Comparison of ENCODE assay signal across 26 mouse cellular contexts in genomic region chr4:137527872-137528271, GRCm38 (mm10). TPM values are rescaled to one million over a fixed set of nuclear protein-coding genes. Genes with fewer than 3 reads are reported as not detected.
DNase-seq lines count a peak whose midpoint lies in the region; ATAC-seq and TF ChIP-seq lines count a peak whose summit lies in the region.
"Had no signal": no experiment of that assay in that cellular context is flagged by ENCODE, and none has a peak within 500 bp of the region (broad histone marks: within the 10 kb centered on the region; RNA-seq: fewer than 3 reads in every experiment).

No protein-coding gene starts in this region.

- DNase-seq in heart, adult 11 months = peak; percentile 98
- DNase-seq in heart, adult 8-10 months (ENCODE audit: low spot score) = no peak
- no peak for DNase-seq in midbrain, embryonic 11.5 days (ENCODE audit: low spot score, missing footprints)
- DNase-seq: adrenal gland, adult 2 months; adrenal gland, postnatal 25 days; cerebellum, adult 2 months; cerebellum, postnatal 10 days; embryo, embryonic 11 days had no signal

- 86% methylated on average over 6 of the region's 6 CpGs for WGBS in intestine, embryonic 15.5 days
- 81% methylated on average over 6 of the region's 6 CpGs for WGBS in intestine, embryonic 16.5 days
- WGBS in intestine, postnatal 0 days = 62% methylated on average over 6 of the region's 6 CpGs
- WGBS in midbrain, embryonic 11.5 days = 92% methylated on average over 6 of the region's 6 CpGs

- no peak overlapping the region for H3K27ac ChIP-seq in intestine, embryonic 15.5 days
- no peak overlapping the region for H3K27ac ChIP-seq in intestine, embryonic 16.5 days (ENCODE audit: low read length)
- H3K27ac ChIP-seq in intestine, postnatal 0 days (ENCODE audit: low read depth, low read length) = no peak overlapping the region
- H3K27ac ChIP-seq in midbrain, embryonic 11.5 days (ENCODE audit: low read depth, low read length) = no peak overlapping the region
- H3K27ac ChIP-seq: embryonic facial prominence, embryonic 15.5 days; forebrain, embryonic 10.5 days; heart, embryonic 13.5 days; hindbrain, embryonic 13.5 days; hindbrain, postnatal 0 days had no signal

- no peak overlapping the region for H3K4me2 ChIP-seq in intestine, embryonic 15.5 days (replicated peaks)
- H3K4me2 ChIP-seq in intestine, embryonic 16.5 days (ENCODE audit: low read depth, low read length) = no peak overlapping the region
- no peak overlapping the region for H3K4me2 ChIP-seq in intestine, postnatal 0 days (replicated peaks; ENCODE audit: low read depth)
- no peak overlapping the region for H3K4me2 ChIP-seq in midbrain, embryonic 11.5 days
- H3K4me2 ChIP-seq: embryonic facial prominence, embryonic 15.5 days; heart, embryonic 13.5 days; hindbrain, embryonic 13.5 days had no signal

- H3K4me3 ChIP-seq in intestine, embryonic 15.5 days (replicated peaks) = no peak overlapping the region
- no peak overlapping the region for H3K4me3 ChIP-seq in intestine, embryonic 16.5 days (ENCODE audit: low read length)
- H3K4me3 ChIP-seq in intestine, postnatal 0 days (ENCODE audit: low read depth, low read length) = no peak overlapping the region
- no peak overlapping the region for H3K4me3 ChIP-seq in midbrain, embryonic 11.5 days (ENCODE audit: low read depth, low read length)
- H3K4me3 ChIP-seq: embryonic facial prominence, embryonic 15.5 days; erythroblast, embryonic 14.5 days; forebrain, embryonic 10.5 days; heart, embryonic 13.5 days; hindbrain, embryonic 13.5 days had no signal

- H3K4me1 ChIP-seq in intestine, embryonic 15.5 days (replicated peaks) = 0 out of 2 replicates have a peak, but pooled peaks cover 3% of the 10 kb centered on the region
- 0 out of 2 replicates have a peak, but pooled peaks cover 7% of the 10 kb centered on the region for H3K4me1 ChIP-seq in intestine, embryonic 16.5 days (ENCODE audit: control insufficient read depth, insufficient read depth, low read length)
- H3K4me1 ChIP-seq in intestine, postnatal 0 days (replicated peaks; ENCODE audit: control insufficient read depth, insufficient read depth, low read length) = no peaks in the 10 kb centered on the region
- no peaks in the 10 kb centered on the region for H3K4me1 ChIP-seq in midbrain, embryonic 11.5 days (ENCODE audit: control insufficient read depth, insufficient read depth, low read length)
- H3K4me1 ChIP-seq: embryonic facial prominence, embryonic 15.5 days; forebrain, embryonic 10.5 days; heart, embryonic 13.5 days; hindbrain, embryonic 13.5 days had no signal

- peaks cover 38% of the 10 kb centered on the region for H3K36me3 ChIP-seq in intestine, embryonic 15.5 days
- 0 out of 2 replicates have a peak, but pooled peaks cover 3% of the 10 kb centered on the region for H3K36me3 ChIP-seq in intestine, embryonic 16.5 days (ENCODE audit: control insufficient read depth, insufficient read depth, low read length)
- H3K36me3 ChIP-seq in intestine, postnatal 0 days (ENCODE audit: control insufficient read depth, insufficient read depth) = peaks cover 18% of the 10 kb centered on the region; the same call in 1 of the 2 replicates
- H3K36me3 ChIP-seq in midbrain, embryonic 11.5 days (ENCODE audit: control insufficient read depth, insufficient read depth, low read length) = no peaks in the 10 kb centered on the region; the same call in 1 of the 2 replicates
- H3K36me3 ChIP-seq: hindbrain, embryonic 13.5 days had no signal

- H3K9ac ChIP-seq in intestine, embryonic 15.5 days = no peak overlapping the region
- H3K9ac ChIP-seq in intestine, embryonic 16.5 days (ENCODE audit: low read depth, low read length) = no peak overlapping the region
- no peak overlapping the region for H3K9ac ChIP-seq in intestine, postnatal 0 days (ENCODE audit: low read depth, low read length)
- no peak overlapping the region for H3K9ac ChIP-seq in midbrain, embryonic 11.5 days (ENCODE audit: low read length)
- H3K9ac ChIP-seq: embryonic facial prominence, embryonic 15.5 days; heart, embryonic 13.5 days; hindbrain, embryonic 13.5 days had no signal

- no peak for TF ChIP-seq CTCF in intestine, postnatal 0 days (IDR thresholded peaks at IDR 0.05; ENCODE audit: low read depth)

- no peaks in the 10 kb centered on the region for H3K9me3 ChIP-seq in intestine, embryonic 15.5 days
- H3K9me3 ChIP-seq in intestine, embryonic 16.5 days (ENCODE audit: control insufficient read depth, low read length) = no peaks in the 10 kb centered on the region
- no peaks in the 10 kb centered on the region for H3K9me3 ChIP-seq in intestine, postnatal 0 days (ENCODE audit: control insufficient read depth)
- no peaks in the 10 kb centered on the region for H3K9me3 ChIP-seq in midbrain, embryonic 11.5 days (ENCODE audit: control insufficient read depth, low read length)
- H3K9me3 ChIP-seq: embryonic facial prominence, embryonic 15.5 days; heart, embryonic 13.5 days; hindbrain, embryonic 13.5 days had no signal

- no peaks in the 10 kb centered on the region for H3K27me3 ChIP-seq in intestine, embryonic 15.5 days (replicated peaks)
- no peaks in the 10 kb centered on the region for H3K27me3 ChIP-seq in intestine, embryonic 16.5 days (replicated peaks; ENCODE audit: control insufficient read depth, insufficient read depth, low read length)
- no peaks in the 10 kb centered on the region for H3K27me3 ChIP-seq in intestine, postnatal 0 days (replicated peaks; ENCODE audit: control insufficient read depth, insufficient read depth, low read length)
- no peaks in the 10 kb centered on the region for H3K27me3 ChIP-seq in midbrain, embryonic 11.5 days (ENCODE audit: control insufficient read depth, insufficient read depth, low read length)
- H3K27me3 ChIP-seq: embryonic facial prominence, embryonic 15.5 days; heart, embryonic 13.5 days; hindbrain, embryonic 13.5 days had no signal

- 0 out of 2 replicates have a peak, but pooled peaks have one; percentile 15 for ATAC-seq in intestine, embryonic 15.5 days
- ATAC-seq in intestine, embryonic 16.5 days = no peak
- peak; percentile 49 for ATAC-seq in intestine, postnatal 0 days
- ATAC-seq in midbrain, embryonic 11.5 days (ENCODE audit: low FRiP score) = no peak
- ATAC-seq: forebrain, embryonic 16.5 days; hindbrain, postnatal 0 days had no signal

RNA-seq across cellular contexts. Expression of gene Ldlrad2, which starts 46.5 kb away (rescaled TPM):
- total RNA-seq in heart, adult 8-10 months (2022) = not detected
- not detected in 2 replicates for polyA plus RNA-seq in intestine, embryonic 15.5 days (2015; fragmentation: Nextera tagmentation; extraction: Ambion mirVana)
- not detected in 2 replicates for polyA plus RNA-seq in intestine, embryonic 16.5 days (2015; fragmentation: Nextera tagmentation; extraction: Ambion mirVana)
- not detected in 2 replicates for polyA plus RNA-seq in intestine, postnatal 0 days (2015; fragmentation: Nextera tagmentation; extraction: Ambion mirVana)
- not detected in 2 replicates for polyA plus RNA-seq in midbrain, embryonic 11.5 days (2014; fragmentation: Nextera tagmentation; extraction: Ambion mirVana)
- total RNA-seq: adrenal gland, adult 2 months; adrenal gland, postnatal 25 days; common myeloid progenitor, adult 5-6 weeks; ES-E14; gastrocnemius, adult 18-20 months; hematopoietic stem cell, adult 5-6 weeks; hindbrain, postnatal 0 days had no signal
- polyA plus RNA-seq: cerebellum, adult 2 months; embryonic facial prominence, embryonic 11.5 days; erythroblast, embryonic 14.5 days; forebrain, embryonic 10.5 days; forebrain, embryonic 16.5 days; gonadal fat pad, adult 2 months; heart, embryonic 13.5 days; heart, postnatal 0 days; intestine, embryonic 14.5 days had no signal

RNA-seq across cellular contexts. Expression of gene Hspg2, which starts 59.3 kb away (rescaled TPM):
- 100 to 1,000 TPM; 124 to 205 (median 189) TPM for total RNA-seq in heart, adult 8-10 months (2022)
- polyA plus RNA-seq in intestine, embryonic 15.5 days (2015; fragmentation: Nextera tagmentation; extraction: Ambion mirVana) = 20.9 and 23.0 TPM in 2 replicates
- polyA plus RNA-seq in intestine, embryonic 16.5 days (2015; fragmentation: Nextera tagmentation; extraction: Ambion mirVana) = 24.5 TPM in 2 replicates
- polyA plus RNA-seq in intestine, postnatal 0 days (2015; fragmentation: Nextera tagmentation; extraction: Ambion mirVana) = 16.3 and 16.4 TPM in 2 replicates
- 9.6 and 11.2 TPM in 2 replicates for polyA plus RNA-seq in midbrain, embryonic 11.5 days (2014; fragmentation: Nextera tagmentation; extraction: Ambion mirVana)
- total RNA-seq: hematopoietic stem cell, adult 5-6 weeks had no signal

Comparison
In these comparisons a context has a peak if more than half of its experiments do, and no peak if none do; other contexts are left out.
1. ATAC-seq: peak in intestine, embryonic 15.5 days (single experiment) and intestine, postnatal 0 days (single experiment); none in intestine, embryonic 16.5 days (single experiment) and midbrain, embryonic 11.5 days (single experiment).